Mouse (Mus musculus) frontal cortex, adult 2 months (tissue): ENCODE data around the gene Cep19. TPM values are rescaled to one million over a fixed set of nuclear protein-coding genes. Genes with fewer than 3 reads are reported as not detected.

Experiments
- DNase-seq, 2 experiments: peaks; one replicate each; pipeline ENCODE4 v3.0.0; 2022; ENCODE audit warnings: low spot score in 1 of 2; ENCODE audit errors: extremely low spot score in 1 of 2
- polyA plus RNA-seq: library from polyadenylated mRNA; depleted of rRNA; stranded (reverse); fragments of >200 nt; gene quantifications from 2 replicates; pipeline ENCODE4 v1.2.3, GENCODE M21; 2012; rRNA removed

Cep19 gene
- polyA plus RNA-seq, 1 experiment = 63.1 TPM

- DNase-seq = no peak
Measured at GRCm38 (mm10) chr16:32135842-32136357, 36.3 kb downstream of the Cep19 start.

GRCm38 (mm10) chr16:32138954-32139353 lies 39.4 kb downstream of the Cep19 start:
- peak; percentile 49 to 51 for DNase-seq

- no peak for DNase-seq
Measured at GRCm38 (mm10) chr16:32143766-32144165, 44.2 kb downstream of the Cep19 start.

GRCm38 (mm10) chr16:32144592-32144991 lies 45.0 kb downstream of the Cep19 start:
- no peak for DNase-seq

GRCm38 (mm10) chr16:32147589-32148207 lies 48.1 kb downstream of the Cep19 start:
- no peak for DNase-seq

- no peak for DNase-seq
Measured at GRCm38 (mm10) chr16:32153976-32154375, 54.4 kb downstream of the Cep19 start.

GRCm38 (mm10) chr16:32154437-32154836 lies 54.8 kb downstream of the Cep19 start:
- peak; percentile 75 to 87 for DNase-seq

- no peak for DNase-seq
Measured at GRCm38 (mm10) chr16:32156719-32157118, 57.1 kb downstream of the Cep19 start.

- no peak for DNase-seq
Measured at GRCm38 (mm10) chr16:32157369-32157768, 57.8 kb downstream of the Cep19 start.

Other genes with a start within 250 kb of the Cep19 start
- gene Meltf, start 221.0 kb upstream of the Cep19 start, polyA plus RNA-seq = 0.48 and 0.62 TPM in 2 replicates
- gene Pigz, start 165.9 kb upstream of the Cep19 start, polyA plus RNA-seq = 8.8 and 11.6 TPM in 2 replicates
- 75.0 and 89.4 TPM in 2 replicates for gene 0610012G03Rik, start 151.3 kb upstream of the Cep19 start, polyA plus RNA-seq
- gene Ncbp2, start 151.3 kb upstream of the Cep19 start, polyA plus RNA-seq = 80.2 and 105 TPM in 2 replicates
- gene Senp5, start 96.5 kb upstream of the Cep19 start, polyA plus RNA-seq = 20.6 and 20.7 TPM in 2 replicates
- gene Pak2, start 20.5 kb upstream of the Cep19 start, polyA plus RNA-seq = 17.4 and 18.7 TPM in 2 replicates
- 29.8 and 30.9 TPM in 2 replicates for gene Pigx, start 60 bp upstream of the Cep19 start, polyA plus RNA-seq
- 5.7 and 6.9 TPM in 2 replicates for gene Nrros, start 65.8 kb downstream of the Cep19 start, polyA plus RNA-seq
- gene Bex6, start 80.0 kb downstream of the Cep19 start, polyA plus RNA-seq = not detected in 2 replicates
- gene Fbxo45, start 147.4 kb downstream of the Cep19 start, polyA plus RNA-seq = 23.1 and 25.6 TPM in 2 replicates
- gene Wdr53, start 147.4 kb downstream of the Cep19 start, polyA plus RNA-seq = 10.6 and 11.9 TPM in 2 replicates
- gene Smco1, start 171.7 kb downstream of the Cep19 start, polyA plus RNA-seq = 0.13 and 0.26 TPM in 2 replicates
- gene Rnf168, start 177.7 kb downstream of the Cep19 start, polyA plus RNA-seq = 15.5 and 16.9 TPM in 2 replicates
- 15.4 and 16.8 TPM in 2 replicates for gene Ubxn7, start 232.5 kb downstream of the Cep19 start, polyA plus RNA-seq